In genomic region chr10:74789987-74790386, GRCm38 (mm10) we compare ENCODE assay signal across 15 mouse cellular contexts.
"Had no signal": no experiment of that assay in that cellular context is flagged by ENCODE, and none has a peak within 500 bp of the region (broad histone marks: within the 10 kb centered on the region; RNA-seq: fewer than 3 reads in every experiment).

No protein-coding gene starts in this region.

- H3K4me3 ChIP-seq: neural tube, embryonic 13.5 days; neural tube, embryonic 15.5 days; stomach, embryonic 15.5 days had no signal

- H3K27ac ChIP-seq: neural tube, embryonic 13.5 days; neural tube, embryonic 15.5 days; stomach, embryonic 15.5 days; stomach, postnatal 0 days had no signal

- H3K36me3 ChIP-seq: neural tube, embryonic 13.5 days; neural tube, embryonic 15.5 days; stomach, embryonic 15.5 days had no signal

- H3K4me1 ChIP-seq: neural tube, embryonic 13.5 days; neural tube, embryonic 15.5 days; stomach, embryonic 15.5 days had no signal

- H3K4me2 ChIP-seq: neural tube, embryonic 13.5 days; neural tube, embryonic 15.5 days; stomach, embryonic 15.5 days had no signal

- H3K27me3 ChIP-seq: neural tube, embryonic 13.5 days; neural tube, embryonic 15.5 days; stomach, embryonic 15.5 days had no signal

- H3K9ac ChIP-seq: neural tube, embryonic 13.5 days; neural tube, embryonic 15.5 days; stomach, embryonic 15.5 days had no signal

- DNase-seq: retina, postnatal 1 day; right cerebral cortex, adult 18-20 months; right cerebral cortex, postnatal 14 days; right cerebral cortex, postnatal 25 days; right cerebral cortex, postnatal 4 days; spleen, adult 18-20 months; thymus, adult 2 months; thymus, postnatal 14 days; thymus, postnatal 25 days; thymus, postnatal 36 days; thymus, postnatal 4 days had no signal

- H3K9me3 ChIP-seq: neural tube, embryonic 13.5 days; neural tube, embryonic 15.5 days; stomach, embryonic 15.5 days had no signal
